Mouse (Mus musculus): Measurements from ENCODE around the gene Mdk.

DNA sequence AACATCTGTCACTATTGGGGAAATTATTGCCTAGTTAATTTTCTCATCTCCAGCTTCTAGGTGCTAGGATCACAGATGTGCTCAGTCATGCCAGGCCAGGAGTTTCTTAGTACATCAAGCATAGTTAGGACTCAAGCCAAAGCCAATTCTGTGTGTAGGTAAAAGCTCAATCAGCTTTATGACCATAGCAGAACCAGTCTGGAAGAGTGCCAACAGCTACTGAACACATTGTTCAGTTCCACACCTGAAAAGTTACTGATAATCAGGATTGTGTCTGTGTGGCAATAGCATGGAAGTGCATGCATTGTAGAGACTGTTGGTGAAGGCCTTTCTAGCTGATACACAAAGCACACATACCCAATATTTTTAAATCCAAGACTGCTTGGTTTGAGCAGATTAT is 34.1 kb downstream of the Mdk start:
- no peak for TF ChIP-seq CTCF (IDR thresholded peaks at IDR 0.05; ENCODE audit: insufficient read depth, low read depth, low read length)
- no peak for TF ChIP-seq POLR2A (IDR thresholded peaks at IDR 0.05; ENCODE audit: insufficient read depth, low read depth, low read length)

Data from olfactory bulb, adult 2 months (tissue).